Mouse (Mus musculus) forebrain, postnatal 0 days (tissue): Measurements from ENCODE around the gene Crb2. TPM values are rescaled to one million over a fixed set of nuclear protein-coding genes. Genes with fewer than 3 reads are reported as not detected.

Experiments used
- ATAC-seq: fragments of 200-750 bp; cut with Nextera tagmentation; 2 replicates; pipeline ENCODE4 v1.8.0; 2017; ENCODE audit warnings: mild to moderate bottlenecking, moderate library complexity
- DNase-seq: peaks from one replicate; pipeline ENCODE4 v3.0.0-alpha.2; 2015
- H3K27ac ChIP-seq: fragments of 300-500 bp; sonication (generic); 2 replicates; pipeline ENCODE4 v1.5.1; 2014; ENCODE audit warnings: low read depth, mild to moderate bottlenecking, antibody characterized with exemption, low read length, moderate library complexity, mixed read lengths
- H3K27me3 ChIP-seq: fragments of 300-500 bp; sonication (generic); 2 replicates; pipeline ENCODE4 v1.6.1; 2014; ENCODE audit warnings: mild to moderate bottlenecking, low read length, mixed read lengths; ENCODE audit not compliant: insufficient read depth
- H3K36me3 ChIP-seq: fragments of 300-500 bp; sonication (generic); 2 replicates; pipeline ENCODE4 v1.6.1; 2014; ENCODE audit warnings: mild to moderate bottlenecking, moderate library complexity; ENCODE audit not compliant: insufficient read depth
- H3K4me1 ChIP-seq: fragments of 300-500 bp; sonication (generic); 2 replicates; pipeline ENCODE4 v1.6.1; 2014; ENCODE audit warnings: antibody characterized with exemption; ENCODE audit not compliant: insufficient read depth
- H3K4me2 ChIP-seq: fragments of 300-500 bp; sonication (generic); 2 replicates; pipeline ENCODE4 v1.6.1; 2014; ENCODE audit warnings: low read depth, mild to moderate bottlenecking, moderate library complexity
- H3K4me3 ChIP-seq: fragments of 300-500 bp; sonication (generic); 2 replicates; pipeline ENCODE4 v1.5.1; 2014; ENCODE audit warnings: low read depth, low read length, mixed read lengths
- H3K9ac ChIP-seq: fragments of 300-500 bp; sonication (generic); 2 replicates; pipeline ENCODE4 v1.6.1; 2014; ENCODE audit warnings: mild to moderate bottlenecking
- H3K9me3 ChIP-seq: fragments of 300-500 bp; sonication (generic); 2 replicates; pipeline ENCODE4 v1.6.1; 2016; ENCODE audit warnings: low read length
- CTCF ChIP-seq: sonication (generic); IDR thresholded peaks from 2 replicates; pipeline ENCODE4 v1.5.1; 2016; ENCODE audit warnings: antibody characterized with exemption, control low read depth, low read depth
- WGBS: fragments of 180-500 bp; shearing (Covaris S2); extraction: QIAGEN DNeasy Blood & Tissue Kit; methylation state at CpG from one replicate; pipeline ENCODE4 v1.1.7; 2014; 5-methylcytosine and 5-hydroxymethylcytosine counted together
- polyA plus RNA-seq: library from polyadenylated mRNA; unstranded; fragments of >200 nt; fragmentation: Nextera tagmentation; extraction: Ambion mirVana; gene quantifications from 2 replicates; pipeline ENCODE4 v1.2.1, GENCODE M21; 2015
- total RNA-seq: library from RNA; depleted of rRNA; stranded (reverse); fragments of >200 nt; gene quantifications from 2 replicates; pipeline ENCODE4 v1.2.3, GENCODE M21; 2014; rRNA removed

Crb2 gene
- total and polyA plus RNA-seq, 2 experiments from 2014 or later, result 2.7 to 6.0 TPM

- Histone ChIP-seq H3K4me2 (no peak overlapping the region), H3K4me1 (0 out of 2 replicates have a peak, but pooled peaks cover under 1% of the 10 kb centered on the region), H3K9ac (no peak overlapping the region), H3K27ac (no peak overlapping the region), H3K27me3 (no peaks in the 10 kb centered on the region), H3K36me3 (peaks cover 7% of the 10 kb centered on the region; the same call in 1 of the 2 replicates), H3K4me3 (no peak overlapping the region), H3K9me3 (no peaks in the 10 kb centered on the region)
- TF ChIP-seq CTCF, result no peak
- ATAC-seq (no peak), DNase-seq (no peak)
- WGBS, result 92% methylated on average over 3 of the region's 3 CpGs
Measured at GRCm38 (mm10) chr2:37836926-37837325, 60.9 kb downstream of the Crb2 start.

DNA sequence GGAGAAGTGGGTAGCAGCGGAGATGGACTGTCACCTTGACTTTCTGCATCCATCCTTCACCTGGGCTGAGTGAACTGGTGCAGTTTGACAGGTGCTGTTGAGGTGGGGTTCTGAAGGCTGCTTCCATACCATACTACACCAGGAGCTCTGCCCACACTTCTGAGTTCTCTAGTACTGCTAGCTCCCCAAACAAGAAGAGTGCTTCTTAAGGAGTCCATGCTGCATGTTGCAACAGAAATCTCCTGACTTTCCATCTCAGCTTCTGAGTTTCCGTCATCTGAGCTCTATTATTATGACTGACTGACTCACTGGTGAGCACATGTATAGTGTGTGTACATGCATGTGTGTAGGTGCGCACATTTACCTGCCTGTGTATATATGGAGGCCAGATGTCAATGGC, 61.5 kb downstream of the Crb2 start:
- H3K9ac ChIP-seq, result no peak overlapping the region
- no peak overlapping the region for H3K27ac ChIP-seq
- H3K4me2 ChIP-seq, result no peak overlapping the region
- ATAC-seq (no peak), DNase-seq (no peak)
- no peaks in the 10 kb centered on the region for H3K9me3 ChIP-seq
- H3K4me1 ChIP-seq, result peaks cover 6% of the 10 kb centered on the region
- H3K36me3 ChIP-seq, result peaks cover 7% of the 10 kb centered on the region; the same call in 1 of the 2 replicates
- no peaks in the 10 kb centered on the region for H3K27me3 ChIP-seq
- H3K4me3 ChIP-seq, result no peak overlapping the region
- WGBS, result 95% methylated on average over 3 of the region's 3 CpGs
- TF ChIP-seq CTCF, result no peak

GRCm38 (mm10) chr2:37838202-37838984, 62.3 kb downstream of the Crb2 start:
- Histone ChIP-seq H3K27ac (no peak overlapping the region), H3K4me1 (peaks cover 13% of the 10 kb centered on the region), H3K27me3 (no peaks in the 10 kb centered on the region), H3K36me3 (peaks cover 7% of the 10 kb centered on the region; the same call in 1 of the 2 replicates), H3K9ac (no peak overlapping the region), H3K4me3 (no peak overlapping the region), H3K9me3 (no peaks in the 10 kb centered on the region), H3K4me2 (no peak overlapping the region)
- ATAC-seq, result no peak
- 94% methylated on average over 7 of the region's 7 CpGs for WGBS
- no peak for TF ChIP-seq CTCF
- DNase-seq, result no peak

- DNase-seq, result no peak
- H3K4me3 ChIP-seq, result no peak overlapping the region
- H3K9ac ChIP-seq, result no peak overlapping the region
- H3K9me3 ChIP-seq, result no peaks in the 10 kb centered on the region
- no peak for ATAC-seq
- H3K27ac ChIP-seq, result no peak overlapping the region
- 0 out of 2 replicates have a peak, but pooled peaks cover 4% of the 10 kb centered on the region for H3K36me3 ChIP-seq
- H3K4me2 ChIP-seq, result no peak overlapping the region
- no peak for TF ChIP-seq CTCF
- H3K4me1 ChIP-seq, result peaks cover 13% of the 10 kb centered on the region
- no peaks in the 10 kb centered on the region for H3K27me3 ChIP-seq
Measured at GRCm38 (mm10) chr2:37839922-37840321, 63.9 kb downstream of the Crb2 start.

DNA sequence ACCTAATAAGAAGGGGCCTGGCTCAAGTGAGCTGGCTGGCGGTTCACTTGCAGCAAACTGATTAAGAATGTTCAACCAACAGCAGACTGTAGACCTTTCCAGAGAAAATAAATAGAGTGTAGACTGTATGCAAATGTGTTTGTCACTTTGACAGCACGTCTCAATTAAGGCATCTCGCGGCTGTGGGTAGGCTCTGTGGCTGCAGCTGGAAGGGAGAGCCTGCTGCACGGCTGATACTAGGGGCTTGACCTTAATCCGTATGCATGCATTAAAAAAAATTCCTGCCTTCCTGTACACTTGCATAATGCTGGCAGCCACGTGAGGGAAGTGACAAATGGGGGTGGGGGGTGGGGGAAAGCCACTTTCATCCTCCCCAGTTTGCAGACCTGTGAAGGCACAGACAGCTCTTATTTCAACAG, 66.1 kb downstream of the Crb2 start:
- H3K4me2 ChIP-seq, result no peak overlapping the region
- no peaks in the 10 kb centered on the region for H3K27me3 ChIP-seq
- peak; percentile 58 for DNase-seq
- no peak for TF ChIP-seq CTCF
- peaks cover 13% of the 10 kb centered on the region for H3K4me1 ChIP-seq
- no peak overlapping the region for H3K9ac ChIP-seq
- 0 out of 2 replicates have a peak, but pooled peaks cover 4% of the 10 kb centered on the region for H3K36me3 ChIP-seq
- WGBS, result 6% methylated on average over 7 of the region's 7 CpGs
- H3K27ac ChIP-seq, result 0 out of 2 replicates have a peak overlapping the region, but pooled peaks have one; percentile 63
- no peak overlapping the region for H3K4me3 ChIP-seq
- H3K9me3 ChIP-seq, result no peaks in the 10 kb centered on the region
- peak; percentile 90 for ATAC-seq

DNA sequence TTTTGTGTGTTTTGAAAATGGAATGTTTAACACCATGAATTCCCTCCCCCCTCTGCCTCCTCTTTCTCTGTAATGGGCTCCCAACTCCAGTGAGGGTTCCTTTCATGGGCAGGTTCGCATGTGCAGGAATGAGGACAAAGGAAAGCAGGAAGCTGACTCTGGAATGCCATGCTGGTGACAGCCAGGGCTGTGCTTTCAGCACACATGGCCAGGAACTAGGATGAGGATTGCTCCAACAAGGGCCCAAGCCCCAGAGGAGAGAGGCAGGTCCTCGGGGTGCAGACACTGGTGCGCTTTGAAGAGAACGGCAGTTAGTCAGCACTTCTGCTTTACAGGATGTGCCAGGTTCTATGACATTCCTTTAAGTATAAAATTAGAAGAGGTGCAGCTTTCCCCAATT, 66.7 kb downstream of the Crb2 start:
- DNase-seq, result peak; percentile 44
- WGBS, result 8% methylated on average over 4 of the region's 4 CpGs
- Histone ChIP-seq H3K9me3 (no peaks in the 10 kb centered on the region), H3K4me2 (no peak overlapping the region), H3K4me1 (peaks cover 13% of the 10 kb centered on the region), H3K36me3 (no peaks in the 10 kb centered on the region), H3K9ac (no peak overlapping the region), H3K4me3 (no peak overlapping the region), H3K27ac (peak overlapping the region; percentile 63), H3K27me3 (no peaks in the 10 kb centered on the region)
- ATAC-seq, result peak; percentile 65
- no peak for TF ChIP-seq CTCF

Other genes with a start within 250 kb of the Crb2 start
- gene Strbp, start 72.4 kb upstream of the Crb2 start, total RNA-seq, result 101 and 138 TPM in 2 replicates
- gene Strbp, start 72.4 kb upstream of the Crb2 start, polyA plus RNA-seq, result 83.5 and 99.9 TPM in 2 replicates